Mouse (Mus musculus): Measurements from ENCODE around the gene Ankzf1.

GRCm38 (mm10) chr1:75180105-75180590, 11.8 kb upstream of the Ankzf1 start, which contains the start of gene Abcb6:
- peak; percentile 52; the same call in 1 of the 2 replicates for TF ChIP-seq POLR2A (IDR thresholded peaks at IDR 0.05; ENCODE audit: borderline replicate concordance, extremely low read depth, low read depth, low read length)
- no peak for TF ChIP-seq CTCF (IDR thresholded peaks at IDR 0.05; ENCODE audit: insufficient read depth, low read length)

All from lung, adult 2 months (tissue).